Mouse (Mus musculus) midbrain, embryonic 14.5 days (tissue): ENCODE measurements around the gene Lrba. TPM values are rescaled to one million over a fixed set of nuclear protein-coding genes. Genes with fewer than 3 reads are reported as not detected.

Experiments used
- ATAC-seq: fragments of 200-750 bp; cut with Nextera tagmentation; 2 replicates; pipeline ENCODE4 v1.8.0; 2017; ENCODE audit warnings: moderate number of reproducible peaks, moderate library complexity; ENCODE audit not compliant: low FRiP score, low TSS enrichment
- DNase-seq: peaks from one replicate; pipeline ENCODE4 v3.0.0-alpha.2; 2015
- H3K27ac ChIP-seq: fragments of 300-500 bp; sonication (generic); replicated peaks from 2 replicates; pipeline ENCODE4 v1.5.1; 2014; ENCODE audit warnings: mild to moderate bottlenecking, low read depth, low read length, moderate library complexity
- H3K27me3 ChIP-seq: fragments of 300-500 bp; sonication (generic); 2 replicates; pipeline ENCODE4 v1.6.1; 2014; ENCODE audit warnings: low read length, control low read depth, mixed read lengths; ENCODE audit not compliant: control insufficient read depth, insufficient read depth
- H3K36me3 ChIP-seq: fragments of 300-500 bp; sonication (generic); 2 replicates; pipeline ENCODE4 v1.6.1; 2014; ENCODE audit warnings: low read length, control low read depth; ENCODE audit not compliant: control insufficient read depth, insufficient read depth
- H3K4me1 ChIP-seq: fragments of 300-500 bp; sonication (generic); 2 replicates; pipeline ENCODE4 v1.6.1; 2014; ENCODE audit warnings: mild to moderate bottlenecking, antibody characterized with exemption, low read length, control low read depth; ENCODE audit not compliant: control insufficient read depth, insufficient read depth
- H3K4me2 ChIP-seq: fragments of 300-500 bp; sonication (generic); 2 replicates; pipeline ENCODE4 v1.6.1; 2014; ENCODE audit warnings: mild to moderate bottlenecking, low read length, moderate library complexity
- H3K4me3 ChIP-seq: fragments of 300-500 bp; sonication (generic); replicated peaks from 2 replicates; pipeline ENCODE4 v1.5.1; 2014; ENCODE audit warnings: low read depth, low read length
- H3K9ac ChIP-seq: fragments of 300-500 bp; sonication (generic); replicated peaks from 2 replicates; pipeline ENCODE4 v1.6.1; 2014; ENCODE audit warnings: mild to moderate bottlenecking, low read length, moderate library complexity
- H3K9me3 ChIP-seq: fragments of 300-500 bp; sonication (generic); 2 replicates; pipeline ENCODE4 v1.6.1; 2016; ENCODE audit warnings: low read length, control low read depth, mixed read lengths; ENCODE audit not compliant: control insufficient read depth
- WGBS: fragments of 180-500 bp; shearing (Covaris S2); extraction: QIAGEN DNeasy Blood & Tissue Kit; methylation state at CpG from one replicate; pipeline ENCODE4 v1.1.7; 2014; 5-methylcytosine and 5-hydroxymethylcytosine counted together
- polyA plus RNA-seq: library from polyadenylated mRNA; unstranded; fragments of >200 nt; fragmentation: Nextera tagmentation; extraction: Ambion mirVana; gene quantifications from 2 replicates; pipeline ENCODE4 v1.2.1, GENCODE M21; 2014

Gene Lrba
- polyA plus RNA-seq, 1 experiment from 2014 or later, result 10.2 TPM

GRCm38 (mm10) chr3:86627008-86627743 is 402.7 kb downstream of the Lrba start:
- 73% methylated on average over 4 of the region's 4 CpGs for WGBS
- H3K27ac ChIP-seq, result no peak overlapping the region
- no peak for ATAC-seq
- H3K4me2 ChIP-seq, result no peak overlapping the region
- DNase-seq, result no peak
- no peak overlapping the region for H3K9ac ChIP-seq
- no peaks in the 10 kb centered on the region for H3K27me3 ChIP-seq
- H3K4me1 ChIP-seq, result no peaks in the 10 kb centered on the region
- no peaks in the 10 kb centered on the region for H3K9me3 ChIP-seq
- no peak overlapping the region for H3K4me3 ChIP-seq
- H3K36me3 ChIP-seq, result no peaks in the 10 kb centered on the region

GRCm38 (mm10) chr3:86629379-86629778 is 404.9 kb downstream of the Lrba start:
- no peak overlapping the region for H3K4me2 ChIP-seq
- no peak overlapping the region for H3K27ac ChIP-seq
- H3K27me3 ChIP-seq, result no peaks in the 10 kb centered on the region
- no peak overlapping the region for H3K4me3 ChIP-seq
- no peaks in the 10 kb centered on the region for H3K9me3 ChIP-seq
- 96% methylated on average over 4 of the region's 4 CpGs for whole genome bisulfite sequencing
- no peak for ATAC-seq
- no peaks in the 10 kb centered on the region for H3K36me3 ChIP-seq
- no peak overlapping the region for H3K9ac ChIP-seq
- DNase-seq, result no peak
- 0 out of 2 replicates have a peak, but pooled peaks cover 3% of the 10 kb centered on the region for H3K4me1 ChIP-seq

- H3K27ac ChIP-seq, result no peak overlapping the region
- no peak overlapping the region for H3K9ac ChIP-seq
- no peak for ATAC-seq
- 77% methylated on average over 5 of the region's 5 CpGs for WGBS
- no peaks in the 10 kb centered on the region for H3K27me3 ChIP-seq
- 0 out of 2 replicates have a peak, but pooled peaks cover 3% of the 10 kb centered on the region for H3K4me1 ChIP-seq
- no peak for DNase-seq
- H3K36me3 ChIP-seq, result no peaks in the 10 kb centered on the region
- H3K4me2 ChIP-seq, result no peak overlapping the region
- no peak overlapping the region for H3K4me3 ChIP-seq
- no peaks in the 10 kb centered on the region for H3K9me3 ChIP-seq
These were observed 411.0 kb downstream of the Lrba start for GRCm38 (mm10) chr3:86635464-86635863.

GRCm38 (mm10) chr3:86635940-86636339 is 411.5 kb downstream of the Lrba start:
- 0 out of 2 replicates have a peak, but pooled peaks cover 3% of the 10 kb centered on the region for H3K4me1 ChIP-seq
- H3K4me2 ChIP-seq, result no peak overlapping the region
- H3K27ac ChIP-seq, result no peak overlapping the region
- 47% methylated on average over 1 of the region's 1 CpGs for WGBS
- DNase-seq (peak; percentile 15), ATAC-seq (no peak)
- H3K27me3 ChIP-seq, result no peaks in the 10 kb centered on the region
- no peaks in the 10 kb centered on the region for H3K9me3 ChIP-seq
- H3K9ac ChIP-seq, result no peak overlapping the region
- no peak overlapping the region for H3K4me3 ChIP-seq
- H3K36me3 ChIP-seq, result no peaks in the 10 kb centered on the region

- H3K9ac ChIP-seq, result no peak overlapping the region; the same call in 1 of the 2 replicates
- no peaks in the 10 kb centered on the region for H3K36me3 ChIP-seq
- 0 out of 2 replicates have a peak, but pooled peaks cover 3% of the 10 kb centered on the region for H3K4me1 ChIP-seq
- H3K27me3 ChIP-seq, result no peaks in the 10 kb centered on the region
- DNase-seq, result no peak
- WGBS, result 76% methylated on average over 2 of the region's 2 CpGs
- ATAC-seq, result no peak
- H3K4me2 ChIP-seq, result no peak overlapping the region
- H3K27ac ChIP-seq, result peak overlapping the region; percentile 28; the same call in 1 of the 2 replicates
- no peak overlapping the region for H3K4me3 ChIP-seq
- no peaks in the 10 kb centered on the region for H3K9me3 ChIP-seq
These were observed 414.3 kb downstream of the Lrba start for GRCm38 (mm10) chr3:86638552-86639348.

- ATAC-seq (no peak), DNase-seq (no peak)
- no peak overlapping the region for H3K9ac ChIP-seq
- H3K9me3 ChIP-seq, result no peaks in the 10 kb centered on the region
- H3K4me1 ChIP-seq, result no peaks in the 10 kb centered on the region
- H3K4me2 ChIP-seq, result no peak overlapping the region
- H3K36me3 ChIP-seq, result no peaks in the 10 kb centered on the region
- H3K27me3 ChIP-seq, result no peaks in the 10 kb centered on the region
- no peak overlapping the region for H3K4me3 ChIP-seq
- WGBS, result 79% methylated on average over 5 of the region's 5 CpGs
- no peak overlapping the region for H3K27ac ChIP-seq
These were observed 416.9 kb downstream of the Lrba start for GRCm38 (mm10) chr3:86641393-86641792.

- no peak for DNase-seq
- no peak overlapping the region for H3K4me3 ChIP-seq
- H3K36me3 ChIP-seq, result no peaks in the 10 kb centered on the region
- no peaks in the 10 kb centered on the region for H3K9me3 ChIP-seq
- ATAC-seq, result no peak
- H3K4me2 ChIP-seq, result no peak overlapping the region
- no peaks in the 10 kb centered on the region for H3K4me1 ChIP-seq
- H3K9ac ChIP-seq, result no peak overlapping the region
- H3K27ac ChIP-seq, result no peak overlapping the region
- H3K27me3 ChIP-seq, result no peaks in the 10 kb centered on the region
These were observed 417.3 kb downstream of the Lrba start for GRCm38 (mm10) chr3:86641796-86642195.

GRCm38 (mm10) chr3:86646771-86647170 is 422.3 kb downstream of the Lrba start:
- DNase-seq, result no peak
- Histone ChIP-seq H3K27me3 (no peaks in the 10 kb centered on the region), H3K4me1 (no peaks in the 10 kb centered on the region), H3K36me3 (no peaks in the 10 kb centered on the region), H3K9ac (no peak overlapping the region), H3K27ac (no peak overlapping the region), H3K4me2 (no peak overlapping the region), H3K9me3 (no peaks in the 10 kb centered on the region), H3K4me3 (no peak overlapping the region)
- ATAC-seq, result no peak
- WGBS, result 88% methylated on average over 2 of the region's 2 CpGs
